Mouse (Mus musculus) bone marrow, adult 2 months (tissue): Measurements from ENCODE around the gene Mdc1. TPM values are rescaled to one million over a fixed set of nuclear protein-coding genes. Genes with fewer than 3 reads are reported as not detected.

ENCODE experiments used
- H3K27ac ChIP-seq: fragments of 200-500 bp; 2 replicates; pipeline ENCODE4 v1.5.1; 2012; ENCODE audit warnings: low read depth, mild to moderate bottlenecking, control low read depth, inconsistent platforms, low read length; ENCODE audit not compliant: control insufficient read depth, poor library complexity, insufficient read depth
- H3K4me1 ChIP-seq: fragments of 200-500 bp; 2 replicates; pipeline ENCODE4 v1.6.1; 2011; ENCODE audit warnings: low read length; ENCODE audit not compliant: control insufficient read depth, insufficient read depth
- H3K4me3 ChIP-seq: fragments of 200-500 bp; replicated peaks from 2 replicates; pipeline ENCODE3; 2011; ENCODE audit warnings: mild to moderate bottlenecking, low read depth, low read length, control low read depth; ENCODE audit not compliant: control insufficient read depth
- CTCF ChIP-seq: fragments of 200-500 bp; IDR thresholded peaks from 2 replicates; pipeline ENCODE4 v1.5.1; 2011; ENCODE audit warnings: low read length, control low read depth; ENCODE audit not compliant: control insufficient read depth, insufficient read depth
- POLR2A ChIP-seq: fragments of 200-500 bp; IDR thresholded peaks from 2 replicates; pipeline ENCODE4 v1.6.1; 2011; ENCODE audit warnings: low read depth, mild to moderate bottlenecking, control low read depth, low read length, borderline replicate concordance; ENCODE audit not compliant: control insufficient read depth
- WGBS: fragments of 180-500 bp; shearing (Covaris S2); methylation state at CpG from one replicate; pipeline ENCODE4 v1.1.7; 2018; 5-methylcytosine and 5-hydroxymethylcytosine counted together
- polyA plus RNA-seq: library from polyadenylated mRNA; stranded (reverse); fragments of >200 nt; gene quantifications from 2 replicates; pipeline ENCODE4 v1.2.4, GENCODE M21; 2011; ENCODE audit warnings: low replicate concordance; ENCODE audit not compliant: missing spikeins, insufficient read depth, insufficient read length

Gene Mdc1
- polyA plus RNA-seq, 1 experiment, result 24.2 TPM

- peaks cover 4% of the 10 kb centered on the region for H3K4me1 ChIP-seq
- H3K4me3 ChIP-seq, result no peak overlapping the region
- H3K27ac ChIP-seq, result no peak overlapping the region
- WGBS, result 75% methylated on average over 7 of the region's 7 CpGs
- no peak for TF ChIP-seq POLR2A
- TF ChIP-seq CTCF, result no peak
Measured at GRCm38 (mm10) chr17:35815836-35816235, 25.5 kb upstream of the Mdc1 start.

- Histone ChIP-seq H3K4me3 (no peak overlapping the region), H3K27ac (no peak overlapping the region), H3K4me1 (peaks cover 4% of the 10 kb centered on the region)
- WGBS, result 58% methylated on average over 14 of the region's 14 CpGs
- TF ChIP-seq POLR2A, result no peak
- no peak for TF ChIP-seq CTCF
Measured at GRCm38 (mm10) chr17:35816686-35817085, 24.6 kb upstream of the Mdc1 start.

DNA sequence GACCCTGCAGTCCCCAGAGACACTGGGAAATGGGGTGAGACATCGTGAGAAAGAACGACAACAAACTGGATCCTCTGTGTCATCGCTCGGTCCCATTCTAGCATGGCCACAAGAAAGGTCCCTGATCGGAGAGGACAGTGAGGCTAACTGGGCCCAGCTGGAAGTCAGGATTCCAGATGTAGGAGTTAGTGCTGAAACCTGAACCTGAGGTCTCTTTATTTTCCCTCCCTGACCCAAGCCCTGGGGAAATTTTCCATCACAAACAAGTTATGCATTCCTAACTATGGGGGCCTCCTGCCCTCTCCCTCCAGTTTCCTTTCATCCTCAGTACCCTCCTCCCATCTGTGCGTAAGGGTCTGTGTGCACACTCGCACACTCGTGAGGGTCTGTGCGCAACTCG lies 24.1 kb upstream of the Mdc1 start:
- H3K4me1 ChIP-seq, result peaks cover 4% of the 10 kb centered on the region

GRCm38 (mm10) chr17:35820111-35820510 lies 21.2 kb upstream of the Mdc1 start:
- Histone ChIP-seq H3K4me1 (peaks cover 2% of the 10 kb centered on the region), H3K4me3 (no peak overlapping the region), H3K27ac (no peak overlapping the region)
- TF ChIP-seq CTCF (no peak), POLR2A (no peak)
- WGBS, result 62% methylated on average over 5 of the region's 5 CpGs

More for the DNA sequence above, 24.1 kb upstream of the Mdc1 start:
- WGBS, result 94% methylated on average over 10 of the region's 10 CpGs
- Histone ChIP-seq H3K4me3 (no peak overlapping the region), H3K27ac (no peak overlapping the region)
- TF ChIP-seq CTCF (no peak), POLR2A (no peak)

DNA sequence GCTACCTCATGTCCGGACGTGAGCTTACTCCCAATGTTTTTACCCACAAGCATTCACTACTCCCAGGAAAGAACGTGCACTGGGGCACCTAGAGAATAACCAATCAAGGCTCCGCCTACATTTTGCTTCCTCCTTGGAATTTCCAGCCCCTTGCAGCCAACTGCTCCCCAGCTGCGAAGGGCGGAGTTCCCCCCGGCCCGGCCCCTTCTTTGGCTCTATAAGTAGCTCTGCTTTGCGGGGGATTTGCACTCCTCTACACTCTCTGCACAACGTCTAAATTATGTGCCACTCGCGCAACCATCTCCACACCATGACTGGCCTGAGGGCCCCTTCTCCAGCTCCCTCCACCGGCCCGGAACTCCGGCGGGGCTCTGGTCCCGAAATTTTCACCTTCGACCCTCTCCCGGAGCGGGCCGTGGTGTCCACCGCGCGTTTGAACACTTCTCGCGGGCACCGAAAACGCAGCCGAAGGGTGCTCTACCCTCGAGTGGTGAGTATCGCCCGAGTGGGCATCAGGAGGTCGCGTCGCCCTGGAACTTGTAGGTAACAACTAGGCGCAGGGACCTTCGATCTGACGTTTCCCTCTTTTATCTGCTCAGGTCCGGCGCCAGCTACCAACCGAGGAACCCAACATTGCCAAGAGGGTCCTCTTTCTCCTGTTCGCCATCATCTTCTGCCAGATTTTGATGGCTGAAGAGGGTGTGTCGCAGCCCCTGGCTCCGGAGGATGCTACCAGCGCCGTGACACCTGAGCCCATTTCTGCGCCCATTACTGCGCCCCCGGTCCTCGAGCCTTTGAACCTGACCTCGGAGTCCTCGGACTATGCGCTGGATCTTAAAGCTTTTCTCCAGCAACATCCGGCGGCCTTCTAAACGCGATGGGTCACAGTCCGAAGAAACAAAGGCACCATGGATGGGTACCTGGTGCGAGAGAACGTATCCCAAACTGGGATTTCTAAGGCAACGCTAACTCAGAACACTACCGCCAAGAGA lies 19.6 kb upstream of the Mdc1 start, which contains the start of gene Ier3:
Gene Ier3, plus strand, starts transcription at position 246 of the 992 bp plus-strand sequence.
- under 1% methylated on average over 62 of the region's 62 CpGs for WGBS
- peaks cover 2% of the 10 kb centered on the region for H3K4me1 ChIP-seq
- H3K4me3 ChIP-seq, result peak within 1 kb of the TSS; percentile 74
- TF ChIP-seq POLR2A, result peak; percentile 77
- TF ChIP-seq CTCF, result no peak
- peak within 1 kb of the TSS; percentile 80 for H3K27ac ChIP-seq

GRCm38 (mm10) chr17:35822564-35822963 lies 18.8 kb upstream of the Mdc1 start:
- WGBS, result 0% methylated on average over 11 of the region's 11 CpGs

DNA sequence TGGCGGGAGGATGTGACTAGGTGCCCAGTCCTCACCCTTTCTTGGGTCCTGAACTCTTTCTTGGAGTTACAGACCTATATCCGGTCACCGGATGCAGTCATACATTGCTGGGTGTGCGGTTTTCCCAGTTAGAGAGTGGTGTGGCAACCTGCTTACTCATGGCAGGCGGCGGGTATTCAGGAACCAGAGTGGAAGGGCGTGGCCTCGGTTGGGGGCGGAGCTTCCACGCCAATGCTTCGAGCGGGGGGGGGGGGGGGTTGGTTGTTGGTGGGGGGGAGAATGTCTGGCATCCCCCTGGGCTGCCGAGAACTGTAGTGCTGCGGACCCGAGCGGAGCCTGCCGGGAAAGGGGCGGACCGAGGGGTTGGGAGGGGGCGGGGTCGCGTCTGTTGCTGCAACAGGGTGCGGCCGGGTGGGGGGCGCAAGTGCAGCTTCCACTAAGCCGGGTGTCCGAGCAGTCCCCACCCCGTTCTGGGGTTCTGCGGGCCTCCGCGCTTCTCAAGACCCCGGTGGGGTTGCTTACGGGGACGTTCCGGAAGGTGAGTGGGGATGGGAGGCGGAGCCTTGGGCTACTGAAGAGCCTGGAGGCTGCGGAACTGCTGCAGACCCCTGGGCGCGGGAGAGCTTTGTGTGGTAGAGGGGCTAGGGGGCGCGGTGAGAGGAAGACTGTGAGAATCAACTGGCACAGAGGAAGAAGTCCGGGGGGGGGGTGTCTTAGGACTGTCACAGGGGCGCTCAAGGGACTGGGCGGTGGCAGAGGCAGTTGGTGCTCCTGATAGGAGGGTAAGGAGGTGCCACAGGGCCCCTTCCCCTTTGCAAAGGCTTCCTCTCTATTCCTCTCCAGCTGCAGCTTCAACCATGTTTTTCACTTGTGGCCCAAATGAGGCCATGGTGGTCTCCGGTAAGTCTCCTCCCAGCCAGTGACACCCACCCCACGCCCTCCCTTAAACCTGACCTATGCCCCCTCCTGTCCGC lies 18.1 kb upstream of the Mdc1 start, which contains the start of gene Flot1:
Gene Flot1, plus strand, starts transcription at position 267 of the 974 bp plus-strand sequence.
- Histone ChIP-seq H3K4me3 (peak within 1 kb of the TSS; percentile 74), H3K27ac (peak within 1 kb of the TSS; percentile 92), H3K4me1 (peaks cover 2% of the 10 kb centered on the region)
- peak; percentile 33; the same call in 1 of the 2 replicates for TF ChIP-seq POLR2A
- no peak for TF ChIP-seq CTCF
- 1% methylated on average over 47 of the region's 47 CpGs for WGBS

More at GRCm38 (mm10) chr17:35822564-35822963, 18.8 kb upstream of the Mdc1 start:
- Histone ChIP-seq H3K4me1 (peaks cover 2% of the 10 kb centered on the region), H3K27ac (peak overlapping the region; percentile 58; the same call in 1 of the 2 replicates), H3K4me3 (peak overlapping the region; percentile 53)
- no peak for TF ChIP-seq POLR2A
- TF ChIP-seq CTCF, result no peak

- H3K4me3 ChIP-seq, result peak overlapping the region; percentile 29
Measured at GRCm38 (mm10) chr17:35824402-35824801, 16.9 kb upstream of the Mdc1 start.

More at GRCm38 (mm10) chr17:35824402-35824801, 16.9 kb upstream of the Mdc1 start:
- H3K27ac ChIP-seq, result peak overlapping the region; percentile 34
- H3K4me1 ChIP-seq, result peaks cover 3% of the 10 kb centered on the region
- no peak for TF ChIP-seq POLR2A
- TF ChIP-seq CTCF, result peak; percentile 66
- 59% methylated on average over 7 of the region's 7 CpGs for WGBS
